ENCODE assay signal across 25 mouse cellular contexts in genomic region chr3:141626935-141627638, GRCm38 (mm10).
DNase-seq lines count a peak whose midpoint lies in the region; ATAC-seq lines count a peak whose summit lies in the region.
"Had no signal": no experiment of that assay in that cellular context is flagged by ENCODE, and none has a peak within 500 bp of the region (broad histone marks: within the 10 kb centered on the region; RNA-seq: fewer than 3 reads in every experiment).

No protein-coding gene starts in this region.

- no peaks in the 10 kb centered on the region for H3K9me3 ChIP-seq in limb, embryonic 11.5 days (ENCODE audit: control insufficient read depth, low read length)
- no peaks in the 10 kb centered on the region for H3K9me3 ChIP-seq in limb, embryonic 10.5 days (replicated peaks)
- no peaks in the 10 kb centered on the region for H3K9me3 ChIP-seq in limb, embryonic 12.5 days
- H3K9me3 ChIP-seq in hindbrain, embryonic 11.5 days (ENCODE audit: control insufficient read depth, low read length) = no peaks in the 10 kb centered on the region
- H3K9me3 ChIP-seq: embryonic facial prominence, embryonic 10.5 days; embryonic facial prominence, embryonic 12.5 days; forebrain, embryonic 13.5 days; forebrain, embryonic 15.5 days; G1E had no signal

- H3K4me3 ChIP-seq in limb, embryonic 11.5 days (ENCODE audit: low read depth, low read length) = no peak overlapping the region
- H3K4me3 ChIP-seq in limb, embryonic 10.5 days = no peak overlapping the region
- no peak overlapping the region for H3K4me3 ChIP-seq in limb, embryonic 12.5 days (replicated peaks)
- H3K4me3 ChIP-seq in hindbrain, embryonic 11.5 days (ENCODE audit: low read depth, low read length) = no peak overlapping the region
- H3K4me3 ChIP-seq: embryonic facial prominence, embryonic 10.5 days; embryonic facial prominence, embryonic 12.5 days; forebrain, embryonic 13.5 days; forebrain, embryonic 15.5 days had no signal

- 75% methylated on average over 1 of the region's 1 CpGs for WGBS in limb, embryonic 11.5 days
- WGBS in limb, embryonic 10.5 days = 78% methylated on average over 1 of the region's 1 CpGs
- WGBS in limb, embryonic 12.5 days = 69% methylated on average over 1 of the region's 1 CpGs
- 81% methylated on average over 1 of the region's 1 CpGs for WGBS in hindbrain, embryonic 11.5 days

- intact Hi-C loops in left cerebral cortex, postnatal 10 days (cut with DNase I) = no loop called here

- no peak for DNase-seq in frontal cortex, postnatal 25 days (ENCODE audit: low spot score in 2 of 2)
- no peak for DNase-seq in limb, embryonic 11.5 days (ENCODE audit: low spot score)
- no peak for DNase-seq in limb, embryonic 10.5 days (ENCODE audit: low spot score)
- DNase-seq in left cerebral cortex, postnatal 10 days (ENCODE audit: extremely low spot score in 1 of 2, low spot score in 2 of 2) = no peak
- DNase-seq in hindbrain, embryonic 11.5 days (ENCODE audit: low spot score) = no peak
- DNase-seq: adrenal gland, adult 8-10 months; adrenal gland, postnatal 25 days; B cell, adult 2 months; cerebellum, adult 11 months; cerebellum, adult 18-20 months; cerebellum, adult 8-10 months; cerebellum, adult 9-11 months; cerebellum, postnatal 14 days; cerebellum, postnatal 36 days had no signal

- H3K27me3 ChIP-seq in limb, embryonic 11.5 days (ENCODE audit: control insufficient read depth, insufficient read depth, low read length) = no peaks in the 10 kb centered on the region
- no peaks in the 10 kb centered on the region for H3K27me3 ChIP-seq in limb, embryonic 10.5 days (ENCODE audit: low read depth, poor library complexity, severe bottlenecking)
- no peaks in the 10 kb centered on the region for H3K27me3 ChIP-seq in limb, embryonic 12.5 days
- H3K27me3 ChIP-seq in hindbrain, embryonic 11.5 days (ENCODE audit: control insufficient read depth, insufficient read depth, low read length) = no peaks in the 10 kb centered on the region
- H3K27me3 ChIP-seq: CH12.LX; embryonic facial prominence, embryonic 12.5 days; forebrain, embryonic 13.5 days; forebrain, embryonic 15.5 days; Patski had no signal

- H3K36me3 ChIP-seq in limb, embryonic 11.5 days (ENCODE audit: control insufficient read depth, insufficient read depth, low read length) = no peaks in the 10 kb centered on the region
- no peaks in the 10 kb centered on the region for H3K36me3 ChIP-seq in limb, embryonic 10.5 days
- no peaks in the 10 kb centered on the region for H3K36me3 ChIP-seq in limb, embryonic 12.5 days
- H3K36me3 ChIP-seq in hindbrain, embryonic 11.5 days (ENCODE audit: control insufficient read depth, insufficient read depth, low read length) = no peaks in the 10 kb centered on the region
- H3K36me3 ChIP-seq: embryonic facial prominence, embryonic 10.5 days; embryonic facial prominence, embryonic 12.5 days; forebrain, embryonic 15.5 days; G1E had no signal

- no peaks in the 10 kb centered on the region for H3K4me1 ChIP-seq in limb, embryonic 11.5 days (ENCODE audit: control insufficient read depth, insufficient read depth, low read length)
- H3K4me1 ChIP-seq in limb, embryonic 10.5 days = peaks cover 3% of the 10 kb centered on the region; the same call in 1 of the 2 replicates
- no peaks in the 10 kb centered on the region for H3K4me1 ChIP-seq in limb, embryonic 12.5 days (replicated peaks)
- H3K4me1 ChIP-seq in hindbrain, embryonic 11.5 days (replicated peaks; ENCODE audit: control insufficient read depth, insufficient read depth, low read length) = no peaks in the 10 kb centered on the region
- H3K4me1 ChIP-seq: embryonic facial prominence, embryonic 10.5 days; embryonic facial prominence, embryonic 12.5 days; forebrain, embryonic 13.5 days; forebrain, embryonic 15.5 days had no signal

- no peak overlapping the region for H3K27ac ChIP-seq in limb, embryonic 11.5 days (replicated peaks; ENCODE audit: low read depth, low read length)
- H3K27ac ChIP-seq in limb, embryonic 10.5 days = no peak overlapping the region
- H3K27ac ChIP-seq in limb, embryonic 12.5 days = no peak overlapping the region
- H3K27ac ChIP-seq in hindbrain, embryonic 11.5 days (ENCODE audit: low read depth, low read length) = no peak overlapping the region
- H3K27ac ChIP-seq: embryonic facial prominence, embryonic 10.5 days; embryonic facial prominence, embryonic 12.5 days; forebrain, embryonic 13.5 days; forebrain, embryonic 15.5 days had no signal

- no peak overlapping the region for H3K4me2 ChIP-seq in limb, embryonic 11.5 days (ENCODE audit: low read depth, severe bottlenecking)
- no peak overlapping the region for H3K4me2 ChIP-seq in limb, embryonic 12.5 days
- no peak overlapping the region for H3K4me2 ChIP-seq in hindbrain, embryonic 11.5 days (replicated peaks; ENCODE audit: low read depth, low read length)
- H3K4me2 ChIP-seq: embryonic facial prominence, embryonic 12.5 days; forebrain, embryonic 13.5 days; forebrain, embryonic 15.5 days had no signal

- no peak overlapping the region for H3K9ac ChIP-seq in limb, embryonic 11.5 days (ENCODE audit: low read length)
- H3K9ac ChIP-seq in limb, embryonic 12.5 days (replicated peaks) = no peak overlapping the region
- no peak overlapping the region for H3K9ac ChIP-seq in hindbrain, embryonic 11.5 days (ENCODE audit: low read depth, low read length)
- H3K9ac ChIP-seq: embryonic facial prominence, embryonic 12.5 days; forebrain, embryonic 13.5 days; forebrain, embryonic 15.5 days had no signal

- ATAC-seq in frontal cortex, adult (ENCODE audit: low TSS enrichment) = peak; percentile 69
- 0 out of 2 replicates have a peak, but pooled peaks have one; percentile 37 for ATAC-seq in limb, embryonic 11.5 days (ENCODE audit: insufficient number of reproducible peaks, low FRiP score, low TSS enrichment, low read depth)
- ATAC-seq in limb, embryonic 12.5 days (ENCODE audit: insufficient number of reproducible peaks, insufficient read depth, low FRiP score, low TSS enrichment, low read depth) = peak; percentile 63; the same call in 1 of the 2 replicates
- no peak for ATAC-seq in hindbrain, embryonic 11.5 days (ENCODE audit: low FRiP score)
- ATAC-seq: activated CD4-positive, CD25-positive, alpha-beta regulatory T cell, adult 4 months; CD4-positive, CD25-positive, alpha-beta regulatory T cell, adult 4 months; forebrain, embryonic 13.5 days; forebrain, embryonic 15.5 days; Patski had no signal
